Mouse (Mus musculus): ENCODE results near the gene Ece2.

GRCm38 (mm10) chr16:20637410-20637809, 7.8 kb downstream of the Ece2 start:
- TF ChIP-seq POLR2A (IDR thresholded peaks at IDR 0.05; ENCODE audit: control insufficient read depth, low read depth, low read length) (no peak), CTCF (IDR thresholded peaks at IDR 0.05; ENCODE audit: control insufficient read depth, insufficient read depth, insufficient replicate concordance, low read depth, low read length) (no peak)

Data from testis, adult 2 months (tissue).